Mouse (Mus musculus) erythroblast, embryonic 14.5 days (primary cell): ENCODE measurements around the gene Sphk1. TPM values are rescaled to one million over a fixed set of nuclear protein-coding genes. Genes with fewer than 3 reads are reported as not detected.

Experiments
- H3K27me3 ChIP-seq: 2 replicates; pipeline ENCODE4 v1.6.1; 2012; ENCODE audit warnings: inconsistent platforms; ENCODE audit not compliant: control insufficient read depth
- H3K36me3 ChIP-seq: 2 replicates; pipeline ENCODE4 v1.6.1; 2012; ENCODE audit warnings: mild to moderate bottlenecking, inconsistent platforms; ENCODE audit not compliant: control insufficient read depth
- H3K4me1 ChIP-seq: 2 replicates; pipeline ENCODE4 v1.6.1; 2012; ENCODE audit warnings: inconsistent platforms; ENCODE audit not compliant: control insufficient read depth
- H3K4me3 ChIP-seq: replicated peaks from 2 replicates; pipeline ENCODE3; 2012; ENCODE audit warnings: moderate library complexity, mild to moderate bottlenecking, inconsistent platforms
- H3K9me3 ChIP-seq: 2 replicates; pipeline ENCODE4 v1.6.1; 2012; ENCODE audit warnings: low read length, inconsistent platforms, mixed read lengths; ENCODE audit not compliant: control insufficient read depth
- GATA1 ChIP-seq: IDR thresholded peaks from 2 replicates; pipeline ENCODE4 v1.6.1; 2012; ENCODE audit warnings: low read length, inconsistent platforms, mixed read lengths
- TAL1 ChIP-seq: IDR thresholded peaks from 3 replicates; pipeline ENCODE4 v1.6.1; 2012; ENCODE audit warnings: low read length, inconsistent platforms, mixed read lengths
- polyA plus RNA-seq: library from polyadenylated mRNA; stranded (reverse); fragments of >175 nt; gene quantifications from 2 replicates; pipeline ENCODE4 v1.2.3, GENCODE M21; 2012

The Sphk1 gene
- polyA plus RNA-seq, 1 experiment, result 13.6 TPM

- no peak for TF ChIP-seq TAL1
- no peak for TF ChIP-seq GATA1
- Histone ChIP-seq H3K4me1 (peaks cover 60% of the 10 kb centered on the region), H3K36me3 (no peaks in the 10 kb centered on the region; the same call in 1 of the 2 replicates), H3K27me3 (no peaks in the 10 kb centered on the region), H3K4me3 (no peak overlapping the region), H3K9me3 (0 out of 2 replicates have a peak, but pooled peaks cover 3% of the 10 kb centered on the region)
Measured at GRCm38 (mm10) chr11:116504516-116504915, 26.2 kb upstream of the Sphk1 start.

GRCm38 (mm10) chr11:116505573-116505972, 25.2 kb upstream of the Sphk1 start:
- H3K9me3 ChIP-seq, result 0 out of 2 replicates have a peak, but pooled peaks cover 3% of the 10 kb centered on the region
- no peak for TF ChIP-seq GATA1
- no peak for TF ChIP-seq TAL1
- H3K4me3 ChIP-seq, result no peak overlapping the region
- peaks cover 57% of the 10 kb centered on the region for H3K4me1 ChIP-seq
- H3K36me3 ChIP-seq, result no peaks in the 10 kb centered on the region; the same call in 1 of the 2 replicates
- no peaks in the 10 kb centered on the region for H3K27me3 ChIP-seq

GRCm38 (mm10) chr11:116506151-116506875, 24.4 kb upstream of the Sphk1 start:
- H3K4me3 ChIP-seq, result peak overlapping the region; percentile 28
- H3K4me1 ChIP-seq, result peaks cover 54% of the 10 kb centered on the region
- H3K27me3 ChIP-seq, result no peaks in the 10 kb centered on the region
- H3K9me3 ChIP-seq, result 0 out of 2 replicates have a peak, but pooled peaks cover 1% of the 10 kb centered on the region
- TF ChIP-seq GATA1 (peak; percentile 49), TAL1 (peak; percentile 73)
- H3K36me3 ChIP-seq, result no peaks in the 10 kb centered on the region; the same call in 1 of the 2 replicates

- H3K27me3 ChIP-seq, result no peaks in the 10 kb centered on the region
- H3K9me3 ChIP-seq, result no peaks in the 10 kb centered on the region
- H3K4me3 ChIP-seq, result no peak overlapping the region
- TF ChIP-seq GATA1 (no peak), TAL1 (no peak)
- no peaks in the 10 kb centered on the region for H3K36me3 ChIP-seq
- H3K4me1 ChIP-seq, result peaks cover 57% of the 10 kb centered on the region
Measured at GRCm38 (mm10) chr11:116508689-116509088, 22.0 kb upstream of the Sphk1 start.

- Histone ChIP-seq H3K27me3 (peaks cover 12% of the 10 kb centered on the region), H3K4me1 (peaks cover 39% of the 10 kb centered on the region), H3K4me3 (no peak overlapping the region), H3K9me3 (no peaks in the 10 kb centered on the region), H3K36me3 (no peaks in the 10 kb centered on the region)
- TF ChIP-seq TAL1 (no peak), GATA1 (peak; percentile 54)
Measured at GRCm38 (mm10) chr11:116511301-116511868, 19.3 kb upstream of the Sphk1 start.

- H3K36me3 ChIP-seq, result no peaks in the 10 kb centered on the region
- H3K4me1 ChIP-seq, result peaks cover 32% of the 10 kb centered on the region
- no peak overlapping the region for H3K4me3 ChIP-seq
- no peaks in the 10 kb centered on the region for H3K9me3 ChIP-seq
- peaks cover 12% of the 10 kb centered on the region for H3K27me3 ChIP-seq
- no peak for TF ChIP-seq TAL1
- no peak for TF ChIP-seq GATA1
Measured at GRCm38 (mm10) chr11:116512154-116512553, 18.6 kb upstream of the Sphk1 start.

GRCm38 (mm10) chr11:116512987-116513386, 17.7 kb upstream of the Sphk1 start:
- H3K27me3 ChIP-seq, result peaks cover 14% of the 10 kb centered on the region
- no peak for TF ChIP-seq TAL1
- TF ChIP-seq GATA1, result no peak
- H3K4me3 ChIP-seq, result no peak overlapping the region
- no peaks in the 10 kb centered on the region for H3K36me3 ChIP-seq
- H3K4me1 ChIP-seq, result peaks cover 26% of the 10 kb centered on the region
- no peaks in the 10 kb centered on the region for H3K9me3 ChIP-seq

GRCm38 (mm10) chr11:116513531-116514038, 17.1 kb upstream of the Sphk1 start:
- H3K4me1 ChIP-seq, result peaks cover 24% of the 10 kb centered on the region
- TF ChIP-seq TAL1, result no peak
- no peak for TF ChIP-seq GATA1
- peaks cover 19% of the 10 kb centered on the region for H3K27me3 ChIP-seq
- H3K9me3 ChIP-seq, result no peaks in the 10 kb centered on the region
- H3K4me3 ChIP-seq, result no peak overlapping the region
- no peaks in the 10 kb centered on the region for H3K36me3 ChIP-seq

GRCm38 (mm10) chr11:116515330-116516020, 15.2 kb upstream of the Sphk1 start:
- no peaks in the 10 kb centered on the region for H3K36me3 ChIP-seq
- H3K27me3 ChIP-seq, result peaks cover 29% of the 10 kb centered on the region
- H3K4me3 ChIP-seq, result no peak overlapping the region
- peaks cover 24% of the 10 kb centered on the region for H3K4me1 ChIP-seq
- no peaks in the 10 kb centered on the region for H3K9me3 ChIP-seq
- TF ChIP-seq TAL1 (no peak), GATA1 (no peak)
